Mouse (Mus musculus) testis, adult 2 months (tissue): ENCODE data around the gene Banf2.

Source experiments
- CTCF ChIP-seq: fragments of 200-500 bp; IDR thresholded peaks from 2 replicates; pipeline ENCODE4 v1.5.1; 2012; ENCODE audit warnings: low read depth, mild to moderate bottlenecking, inconsistent platforms, low read length, moderate library complexity; ENCODE audit not compliant: control insufficient read depth, insufficient read depth, insufficient replicate concordance
- POLR2A ChIP-seq: fragments of 200-500 bp; IDR thresholded peaks from 2 replicates; pipeline ENCODE4 v1.6.1; 2012; ENCODE audit warnings: low read depth, mild to moderate bottlenecking, inconsistent platforms, low read length, moderate library complexity; ENCODE audit not compliant: control insufficient read depth

DNA sequence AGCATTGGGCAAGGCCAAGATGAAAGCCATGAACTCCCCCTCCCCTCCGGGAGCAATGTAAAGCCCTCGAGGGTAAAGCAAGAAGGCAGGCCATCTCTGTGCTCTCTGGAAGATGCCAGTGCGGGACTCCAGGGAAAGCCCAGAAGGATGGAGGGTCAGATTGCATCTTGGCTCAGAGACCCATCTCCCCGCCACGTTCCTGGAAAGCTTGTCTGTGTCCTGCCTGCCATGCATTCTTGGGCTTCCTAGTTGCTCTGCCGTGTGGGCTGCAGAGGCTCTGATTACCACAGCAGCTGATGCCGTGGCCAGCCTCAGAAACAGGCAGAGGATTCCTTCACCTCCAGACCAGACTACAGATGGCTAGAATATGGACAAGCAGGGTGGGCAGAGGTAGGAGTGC is 37.6 kb downstream of the Banf2 start:
- TF ChIP-seq POLR2A = no peak
- no peak for TF ChIP-seq CTCF
